Mouse (Mus musculus): ENCODE results near the gene Tspan4.

The Tspan4 gene

DNA sequence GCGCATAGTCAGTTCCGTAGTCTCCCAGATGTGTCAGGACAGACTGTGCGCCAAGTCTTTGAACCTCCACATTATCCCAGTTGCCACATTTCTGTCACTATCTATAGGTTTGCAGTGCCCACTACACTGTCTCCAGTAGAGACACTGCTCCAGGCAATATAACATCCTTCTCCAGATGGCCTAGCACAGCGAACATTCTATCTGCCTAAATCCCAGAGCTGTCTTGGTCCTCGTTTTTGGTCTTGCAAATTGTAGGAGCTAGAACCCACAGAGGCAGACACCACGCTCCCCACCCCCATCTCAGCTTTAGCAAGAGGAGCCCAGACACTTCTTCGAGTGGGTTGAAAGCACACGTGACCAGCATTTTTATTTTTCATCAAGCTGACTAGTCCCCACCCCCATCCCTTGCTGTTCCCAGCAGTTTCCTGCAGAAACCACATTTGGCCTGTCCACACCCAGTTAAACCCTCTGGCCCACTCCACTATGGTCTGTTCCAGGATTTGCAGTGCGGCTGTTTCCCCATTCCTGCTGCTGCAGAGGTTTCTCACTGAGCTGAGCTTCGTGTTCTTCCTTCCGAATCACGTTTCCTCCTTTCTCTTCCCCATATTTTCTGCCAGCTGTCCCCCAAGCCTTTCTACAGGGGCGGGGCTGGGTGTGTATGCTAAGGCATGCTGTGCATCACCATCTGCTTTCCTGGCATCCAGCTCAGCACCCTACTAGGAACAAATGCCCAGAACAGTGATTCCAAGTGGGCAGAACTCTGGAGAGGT, 65.5 kb downstream of the Tspan4 start:
- in situ Hi-C loops (cut with MboI; ENCODE audit: low sequenced_read_pairs) = no loop called here

DNA sequence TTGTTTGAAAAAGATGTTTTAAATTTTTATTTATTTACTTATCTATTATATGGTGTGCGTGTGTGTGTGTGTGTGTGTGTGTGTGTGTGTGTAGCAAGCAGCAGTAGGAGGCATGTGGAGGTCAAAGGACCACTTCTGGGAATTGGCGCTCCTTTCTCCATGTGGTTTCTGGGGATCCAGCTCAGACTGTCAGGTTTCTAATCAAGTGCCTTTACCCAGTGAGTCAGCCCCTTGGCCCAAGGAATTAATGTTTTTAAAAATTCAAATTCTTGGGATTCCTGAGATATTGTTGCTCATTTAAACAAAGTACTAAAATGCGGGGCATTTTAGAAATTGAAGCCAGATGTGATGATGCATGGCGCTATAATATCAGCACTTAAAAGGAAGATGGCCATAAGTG, 66.6 kb downstream of the Tspan4 start:
- in situ Hi-C loops (cut with MboI; ENCODE audit: low sequenced_read_pairs) = no loop called here

DNA sequence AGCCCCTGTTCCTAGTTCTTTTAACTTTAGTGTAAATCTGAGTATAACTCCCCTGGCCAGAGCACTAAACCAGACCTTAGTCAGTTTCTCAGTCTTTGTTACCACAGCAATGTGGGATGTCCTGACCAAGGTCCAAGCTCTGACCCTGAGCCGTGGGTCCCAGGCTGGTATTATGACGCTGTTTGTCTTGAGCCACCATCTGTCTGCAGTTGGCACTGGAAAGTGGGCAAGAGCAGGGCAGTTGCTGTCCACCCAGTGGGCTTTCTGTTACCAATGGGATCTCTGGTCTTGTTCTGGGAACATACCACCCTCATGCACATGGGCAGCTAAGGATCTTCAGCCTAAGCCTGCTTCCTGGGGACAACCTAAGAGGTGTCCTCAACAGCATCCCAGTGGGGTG, 67.5 kb downstream of the Tspan4 start:
- in situ Hi-C loops (cut with MboI; ENCODE audit: low sequenced_read_pairs) = no loop called here

All from CH12F3 (cell line).